Mouse (Mus musculus) liver, embryonic 16.5 days (tissue): ENCODE measurements at regions not wholly inside any gene's neighbourhood (a gene's known extent, or its start where the extent isn't known, plus 50 kb on each side); places are given as distances from the start of the nearest gene placed in this dataset.

Experiments used
- ATAC-seq: fragments of 200-750 bp; cut with Nextera tagmentation; 2 replicates; pipeline ENCODE4 v1.8.0; 2017; ENCODE audit warnings: low read depth, mild to moderate bottlenecking, moderate number of reproducible peaks, moderate library complexity
- H3K27ac ChIP-seq: fragments of 300-500 bp; sonication (generic); 2 replicates; pipeline ENCODE4 v1.5.1; 2014; ENCODE audit warnings: mild to moderate bottlenecking, low read length
- H3K27me3 ChIP-seq: fragments of 300-500 bp; sonication (generic); 2 replicates; pipeline ENCODE4 v1.6.1; 2014; ENCODE audit warnings: low read depth, low read length, mixed read lengths; ENCODE audit not compliant: control insufficient read depth, insufficient read depth
- H3K36me3 ChIP-seq: fragments of 300-500 bp; sonication (generic); 2 replicates; pipeline ENCODE4 v1.6.1; 2014; ENCODE audit warnings: mild to moderate bottlenecking; ENCODE audit not compliant: control insufficient read depth, insufficient read depth
- H3K4me1 ChIP-seq: fragments of 300-500 bp; sonication (generic); 2 replicates; pipeline ENCODE4 v1.6.1; 2014; ENCODE audit warnings: low read depth, low read length, mixed read lengths; ENCODE audit not compliant: control insufficient read depth
- H3K4me2 ChIP-seq: fragments of 300-500 bp; sonication (generic); 2 replicates; pipeline ENCODE4 v1.6.1; 2014; ENCODE audit warnings: low read depth, low read length, mixed read lengths
- H3K4me3 ChIP-seq: fragments of 300-500 bp; sonication (generic); 2 replicates; pipeline ENCODE4 v1.5.1; 2014; ENCODE audit warnings: low read depth, mild to moderate bottlenecking, low read length
- H3K9ac ChIP-seq: fragments of 300-500 bp; sonication (generic); 2 replicates; pipeline ENCODE4 v1.6.1; 2014; ENCODE audit warnings: low read depth, low read length
- H3K9me3 ChIP-seq: fragments of 300-500 bp; sonication (generic); replicated peaks from 2 replicates; pipeline ENCODE4 v1.6.1; 2016; ENCODE audit warnings: low read length; ENCODE audit not compliant: control insufficient read depth
- WGBS: fragments of 180-500 bp; shearing (Covaris S2); extraction: QIAGEN DNeasy Blood & Tissue Kit; methylation state at CpG from one replicate; pipeline ENCODE4 v1.1.7; 2014; ENCODE audit not compliant: insufficient replicate concordance; 5-methylcytosine and 5-hydroxymethylcytosine counted together

DNA sequence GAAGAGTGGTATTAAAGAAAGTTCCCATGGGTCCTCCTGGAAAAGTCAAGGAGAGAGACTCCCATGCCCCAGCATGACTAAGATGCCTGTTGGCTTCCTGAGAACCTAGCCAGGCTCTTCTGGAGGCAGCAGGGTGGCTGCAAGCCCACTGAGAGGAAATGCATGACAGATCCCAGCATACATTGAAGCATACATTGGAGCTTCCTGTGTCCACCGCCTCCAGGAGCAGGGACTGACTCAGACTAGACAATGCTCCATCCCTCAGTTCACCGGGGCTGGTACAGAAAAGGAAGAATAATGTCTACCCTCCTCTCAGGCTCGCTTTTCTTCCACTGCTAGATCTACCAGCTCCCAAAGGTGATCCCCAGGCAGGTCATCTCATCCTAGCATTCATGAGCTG lies 104.7 kb upstream of the Zfp703 start:
- Histone ChIP-seq H3K9ac (no peak overlapping the region), H3K4me1 (no peaks in the 10 kb centered on the region), H3K27me3 (no peaks in the 10 kb centered on the region), H3K9me3 (peaks cover 2% of the 10 kb centered on the region; the same call in 1 of the 2 replicates), H3K4me3 (no peak overlapping the region), H3K36me3 (no peaks in the 10 kb centered on the region), H3K27ac (no peak overlapping the region), H3K4me2 (no peak overlapping the region)
- 33% methylated on average over 3 of the region's 3 CpGs for WGBS
- ATAC-seq: no peak

DNA sequence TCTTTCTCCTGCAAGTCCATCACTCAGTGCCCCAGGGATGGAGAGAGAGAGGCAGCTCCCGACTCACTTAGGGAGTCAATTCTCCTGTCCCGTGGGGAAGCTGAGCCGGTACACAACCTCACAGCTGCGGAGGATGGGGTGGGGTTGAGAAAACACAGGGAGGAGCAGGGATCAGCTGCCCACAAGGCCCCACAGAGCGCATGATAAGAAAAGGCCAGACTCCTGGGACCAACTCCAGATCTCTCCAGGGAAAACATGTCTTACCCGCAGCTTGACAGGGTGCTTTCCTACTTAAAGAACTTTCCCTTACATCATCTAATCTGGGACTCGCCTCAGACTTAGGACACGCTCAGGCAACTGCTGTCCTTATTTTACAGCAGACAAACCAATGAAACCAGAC lies 104.3 kb upstream of the Zfp703 start:
- no peaks in the 10 kb centered on the region for H3K4me1 ChIP-seq
- H3K4me2 ChIP-seq: no peak overlapping the region
- no peaks in the 10 kb centered on the region for H3K27me3 ChIP-seq
- ATAC-seq: no peak
- H3K27ac ChIP-seq: no peak overlapping the region
- H3K36me3 ChIP-seq: no peaks in the 10 kb centered on the region
- H3K4me3 ChIP-seq: no peak overlapping the region
- 47% methylated on average over 8 of the region's 8 CpGs for WGBS
- peaks cover 2% of the 10 kb centered on the region; the same call in 1 of the 2 replicates for H3K9me3 ChIP-seq
- H3K9ac ChIP-seq: no peak overlapping the region

DNA sequence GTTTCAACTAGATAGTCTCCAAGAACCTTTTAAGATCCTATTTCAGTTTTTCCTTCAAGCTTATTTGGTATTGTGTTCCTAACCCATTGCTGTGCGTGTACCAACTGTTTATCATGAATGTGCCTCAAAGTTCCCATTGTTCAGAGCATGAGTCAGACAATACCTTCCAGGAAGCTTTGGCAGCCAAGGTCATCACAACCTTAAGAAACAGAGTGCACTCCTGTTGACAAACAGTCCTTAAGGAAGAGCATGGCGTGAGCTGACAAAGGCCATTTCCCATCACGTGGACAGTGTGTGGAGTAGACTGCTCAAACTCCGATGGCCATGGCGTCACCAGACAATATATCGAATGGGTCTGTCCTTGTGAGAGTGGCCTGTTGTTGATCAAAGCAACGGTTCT lies 96.9 kb upstream of the Zfp703 start:
- H3K36me3 ChIP-seq: no peaks in the 10 kb centered on the region
- no peak for ATAC-seq
- WGBS: 53% methylated on average over 7 of the region's 7 CpGs

DNA sequence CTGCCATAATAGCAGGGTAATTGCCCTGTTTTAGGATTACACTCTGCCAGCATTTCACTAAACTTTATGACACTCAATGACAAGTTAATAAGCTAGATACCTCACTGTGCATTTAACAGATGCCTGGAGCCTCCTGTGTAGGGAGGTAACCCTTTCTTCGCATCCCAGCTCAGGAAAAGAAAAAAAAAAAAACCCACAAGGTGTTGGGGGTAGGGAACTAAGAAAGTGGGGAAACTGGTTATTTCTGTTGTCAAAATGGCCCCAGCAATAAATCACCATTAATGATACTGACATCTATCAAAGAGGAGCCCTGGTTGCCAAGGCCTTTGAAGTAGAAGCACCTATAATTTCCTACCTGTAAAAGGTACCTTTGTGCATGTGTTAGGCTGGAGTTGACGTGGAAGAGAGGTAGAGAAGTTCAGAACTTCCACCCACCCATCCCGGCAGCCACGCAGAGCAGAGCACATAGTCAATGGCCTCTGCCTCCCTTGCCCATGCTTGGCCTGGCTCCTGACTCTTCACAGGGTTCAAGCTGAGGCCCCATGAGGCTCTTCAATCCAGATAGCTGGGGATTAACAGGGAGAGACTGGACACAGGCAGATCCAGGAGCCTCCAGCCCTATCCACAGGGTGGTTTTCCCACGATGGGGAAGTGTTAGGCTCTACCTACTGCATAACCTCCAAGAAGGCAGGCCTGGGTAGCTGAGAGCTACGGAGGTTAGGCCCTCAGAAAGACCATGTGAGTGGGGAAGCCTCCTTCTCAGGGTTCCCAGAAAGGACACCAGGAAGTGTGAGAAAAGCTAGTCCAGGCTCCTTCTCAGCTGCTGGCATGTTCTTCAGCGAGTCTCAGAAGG lies 95.6 kb upstream of the Zfp703 start:
- H3K4me3 ChIP-seq: no peak overlapping the region
- ATAC-seq: no peak
- H3K4me2 ChIP-seq: no peak overlapping the region
- no peak overlapping the region for H3K9ac ChIP-seq
- no peaks in the 10 kb centered on the region for H3K9me3 ChIP-seq
- 52% methylated on average over 7 of the region's 7 CpGs for WGBS
- H3K27me3 ChIP-seq: no peaks in the 10 kb centered on the region
- H3K4me1 ChIP-seq: no peaks in the 10 kb centered on the region
- no peaks in the 10 kb centered on the region for H3K36me3 ChIP-seq
- H3K27ac ChIP-seq: no peak overlapping the region

More for the DNA sequence above, 96.9 kb upstream of the Zfp703 start:
- H3K9me3 ChIP-seq: no peaks in the 10 kb centered on the region
- H3K27me3 ChIP-seq: no peaks in the 10 kb centered on the region
- H3K4me2 ChIP-seq: no peak overlapping the region
- H3K27ac ChIP-seq: no peak overlapping the region
- H3K9ac ChIP-seq: no peak overlapping the region
- H3K4me1 ChIP-seq: no peaks in the 10 kb centered on the region
- no peak overlapping the region for H3K4me3 ChIP-seq

DNA sequence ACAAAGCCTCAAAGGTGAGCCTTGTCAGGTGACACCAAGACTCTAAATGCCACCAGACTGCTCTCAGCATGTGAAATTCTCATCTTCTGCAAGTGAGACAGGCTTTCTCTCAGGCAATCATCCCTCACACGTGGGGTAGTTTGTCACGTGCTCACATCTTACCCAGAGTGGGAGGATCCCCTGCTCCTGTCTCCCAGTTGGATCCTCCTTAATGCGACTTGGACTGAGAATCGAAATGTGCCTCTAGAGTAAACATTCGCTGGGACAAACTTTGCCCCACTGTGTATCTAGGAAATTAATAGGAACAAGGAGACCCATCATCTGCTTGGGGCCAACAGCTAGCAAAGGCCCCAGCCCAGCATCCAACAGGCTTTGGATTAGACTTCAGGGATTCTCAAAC lies 94.5 kb upstream of the Zfp703 start:
- no peaks in the 10 kb centered on the region for H3K27me3 ChIP-seq
- H3K4me1 ChIP-seq: no peaks in the 10 kb centered on the region
- WGBS: 56% methylated on average over 5 of the region's 5 CpGs
- no peaks in the 10 kb centered on the region for H3K36me3 ChIP-seq
- H3K4me2 ChIP-seq: no peak overlapping the region
- H3K27ac ChIP-seq: no peak overlapping the region
- no peak overlapping the region for H3K9ac ChIP-seq
- H3K4me3 ChIP-seq: no peak overlapping the region
- H3K9me3 ChIP-seq: no peaks in the 10 kb centered on the region
- ATAC-seq: no peak

DNA sequence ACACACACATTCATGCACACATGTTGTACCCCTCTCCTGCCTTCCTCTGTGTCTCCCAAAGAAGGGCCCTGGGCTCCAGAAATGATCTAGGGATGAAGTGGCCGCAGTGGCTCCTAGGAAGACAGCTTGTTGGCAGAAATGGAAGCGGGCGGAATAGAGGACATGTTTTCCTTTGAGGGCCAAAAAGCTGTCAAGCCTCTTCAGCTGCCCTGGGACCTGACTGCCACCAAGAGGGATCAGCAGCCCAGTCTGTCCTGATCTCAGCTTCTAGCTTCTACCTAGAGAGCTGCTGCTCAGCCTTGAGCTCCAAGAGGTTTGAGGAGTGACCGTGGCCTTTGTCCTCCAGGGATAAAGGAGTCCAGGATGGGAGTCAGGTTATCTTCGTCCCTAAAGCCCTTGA lies 93.8 kb upstream of the Zfp703 start:
- H3K27me3 ChIP-seq: no peaks in the 10 kb centered on the region
- H3K4me3 ChIP-seq: no peak overlapping the region
- H3K9me3 ChIP-seq: no peaks in the 10 kb centered on the region
- H3K4me2 ChIP-seq: no peak overlapping the region
- H3K4me1 ChIP-seq: no peaks in the 10 kb centered on the region
- no peak overlapping the region for H3K9ac ChIP-seq
- WGBS: 67% methylated on average over 5 of the region's 5 CpGs
- H3K27ac ChIP-seq: no peak overlapping the region
- H3K36me3 ChIP-seq: no peaks in the 10 kb centered on the region
- no peak for ATAC-seq

DNA sequence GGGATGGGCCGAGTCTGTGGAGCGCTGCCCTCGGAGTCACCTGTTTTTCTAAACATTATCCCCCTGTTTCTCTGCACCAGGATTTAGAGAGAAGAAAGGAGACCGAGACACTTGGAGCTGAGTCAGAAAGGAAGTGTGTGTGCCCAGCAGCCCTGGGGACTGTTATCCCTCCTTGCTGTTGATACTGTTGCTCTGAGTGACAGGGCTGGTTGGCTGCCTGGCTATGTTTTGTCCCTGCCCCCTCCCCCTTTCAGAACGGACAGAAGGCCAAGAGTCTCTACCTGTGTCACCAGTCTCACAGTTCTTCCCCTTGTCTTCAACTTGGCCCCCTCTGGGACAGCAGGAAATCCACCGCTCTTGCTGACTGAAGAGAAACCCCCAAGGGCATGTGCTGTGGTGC lies 93.4 kb upstream of the Zfp703 start:
- no peak overlapping the region for H3K9ac ChIP-seq
- no peak overlapping the region for H3K4me3 ChIP-seq
- H3K9me3 ChIP-seq: no peaks in the 10 kb centered on the region
- no peak overlapping the region for H3K27ac ChIP-seq
- no peaks in the 10 kb centered on the region for H3K27me3 ChIP-seq
- 37% methylated on average over 6 of the region's 6 CpGs for WGBS
- no peaks in the 10 kb centered on the region for H3K4me1 ChIP-seq
- no peak for ATAC-seq
- H3K4me2 ChIP-seq: no peak overlapping the region
- no peaks in the 10 kb centered on the region for H3K36me3 ChIP-seq

DNA sequence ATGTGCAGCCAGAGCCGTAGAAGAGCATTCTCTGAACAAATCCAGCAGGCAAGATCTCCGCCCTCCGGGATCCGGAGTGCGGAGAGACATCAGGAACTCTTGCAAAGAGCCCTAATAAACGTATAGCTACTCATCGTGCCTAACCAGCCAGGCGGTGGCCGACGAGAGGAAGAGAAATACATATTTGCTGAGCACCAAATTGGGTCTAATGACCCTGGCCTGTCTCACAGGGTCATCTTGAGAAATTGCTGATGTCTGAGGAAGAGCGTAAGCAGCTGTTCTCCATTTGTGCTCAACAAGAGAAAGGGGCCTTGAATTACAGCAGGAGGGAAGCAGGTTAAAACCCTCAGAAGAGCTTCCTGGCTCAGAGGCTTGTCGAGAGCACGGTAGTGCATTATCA lies 92.8 kb upstream of the Zfp703 start:
- no peak overlapping the region for H3K27ac ChIP-seq
- ATAC-seq: no peak
- H3K4me3 ChIP-seq: no peak overlapping the region
- no peaks in the 10 kb centered on the region for H3K9me3 ChIP-seq
- 65% methylated on average over 13 of the region's 13 CpGs for WGBS
- H3K27me3 ChIP-seq: no peaks in the 10 kb centered on the region
- H3K36me3 ChIP-seq: no peaks in the 10 kb centered on the region
- no peak overlapping the region for H3K9ac ChIP-seq
- no peaks in the 10 kb centered on the region for H3K4me1 ChIP-seq
- no peak overlapping the region for H3K4me2 ChIP-seq

DNA sequence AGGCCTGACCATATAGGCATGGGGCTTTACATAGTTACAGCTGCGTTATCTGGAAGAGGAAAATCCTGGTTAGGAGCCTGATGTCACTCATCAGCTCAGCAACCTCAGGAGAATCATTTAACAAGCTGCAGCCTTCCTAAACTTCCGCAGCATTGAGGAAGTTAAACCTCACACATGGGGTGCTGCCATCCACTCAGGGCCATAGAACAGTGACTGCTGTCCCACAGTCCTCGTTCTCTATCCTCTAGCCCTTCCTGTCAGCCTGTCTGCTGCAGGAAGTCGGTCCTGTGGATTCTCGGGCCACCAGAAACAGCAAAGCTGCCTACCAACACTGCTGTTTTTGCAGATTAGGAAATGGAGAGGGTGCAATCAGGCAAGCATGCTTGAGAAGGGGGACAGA lies 91.8 kb upstream of the Zfp703 start:
- no peak overlapping the region for H3K4me3 ChIP-seq
- WGBS: 25% methylated on average over 5 of the region's 5 CpGs
- no peak overlapping the region for H3K27ac ChIP-seq

More for the DNA sequence above, 91.8 kb upstream of the Zfp703 start:
- no peaks in the 10 kb centered on the region for H3K27me3 ChIP-seq
- no peaks in the 10 kb centered on the region for H3K4me1 ChIP-seq
- no peak overlapping the region for H3K4me2 ChIP-seq
- H3K36me3 ChIP-seq: no peaks in the 10 kb centered on the region
- H3K9me3 ChIP-seq: no peaks in the 10 kb centered on the region
- ATAC-seq: 0 out of 2 replicates have a peak, but pooled peaks have one; percentile 35
- no peak overlapping the region for H3K9ac ChIP-seq
